Mouse (Mus musculus) G1E (cell line): Measurements from ENCODE around the gene Ttll9. TPM values are rescaled to one million over a fixed set of nuclear protein-coding genes. Genes with fewer than 3 reads are reported as not detected.

ENCODE experiments used
- ATAC-seq: 2 replicates; pipeline ENCODE4 v1.8.0; 2016; ENCODE audit warnings: mild to moderate bottlenecking; ENCODE audit not compliant: insufficient number of reproducible peaks, poor library complexity, low FRiP score, severe bottlenecking; ENCODE audit errors: extremely low read depth
- DNase-seq: peaks from one replicate; pipeline ENCODE4 v3.0.0; 2012; ENCODE audit warnings: low spot score
- H3K27me3 ChIP-seq: 2 replicates; pipeline ENCODE4 v1.6.1; 2012; ENCODE audit warnings: mild to moderate bottlenecking, low read length, inconsistent platforms; ENCODE audit not compliant: insufficient read depth
- H3K36me3 ChIP-seq: replicated peaks from 2 replicates; pipeline ENCODE3; 2012; ENCODE audit warnings: mild to moderate bottlenecking, inconsistent platforms
- H3K4me1 ChIP-seq: 2 replicates; pipeline ENCODE4 v1.6.1; 2012; ENCODE audit warnings: low read depth, low read length, inconsistent platforms, mixed read lengths; ENCODE audit not compliant: insufficient read depth
- H3K4me3 ChIP-seq: 2 replicates; pipeline ENCODE4 v1.5.1; 2012; ENCODE audit warnings: low read depth, mild to moderate bottlenecking, inconsistent platforms, low read length, moderate library complexity, mixed read lengths
- H3K9me3 ChIP-seq: replicated peaks from 2 replicates; pipeline ENCODE4 v1.6.1; 2012; ENCODE audit warnings: inconsistent platforms
- CTCF ChIP-seq: IDR thresholded peaks from 2 replicates; pipeline ENCODE4 v1.5.1; 2012; ENCODE audit warnings: low read depth, low read length, inconsistent platforms, mixed read lengths
- GATA1 ChIP-seq: IDR thresholded peaks from 2 replicates; pipeline ENCODE4 v1.6.1; 2012; ENCODE audit warnings: borderline replicate concordance, low read length, inconsistent platforms, mixed read lengths
- GATA2 ChIP-seq: IDR thresholded peaks from 2 replicates; pipeline ENCODE4 v1.6.1; 2012; ENCODE audit warnings: low read depth, low read length, inconsistent platforms, borderline replicate concordance
- POLR2AphosphoS5 ChIP-seq: IDR thresholded peaks from 2 replicates; pipeline ENCODE4 v1.6.1; 2012; ENCODE audit warnings: low read depth, low read length, inconsistent platforms; ENCODE audit not compliant: insufficient replicate concordance
- TAL1 ChIP-seq: conservative IDR thresholded peaks from 2 replicates; pipeline ENCODE4 v1.6.1; 2012; ENCODE audit warnings: low read depth, low read length, inconsistent platforms, mixed read lengths
- polyA plus RNA-seq: library from polyadenylated mRNA; stranded (reverse); fragments of >175 nt; gene quantifications from 2 replicates; pipeline ENCODE4 v1.2.3, GENCODE M21; 2012
- total RNA-seq, 2 experiments: library from RNA; stranded (forward) in 1 of 2; stranded (reverse) in 1 of 2; fragments of 200-1000 nt in 1 of 2; fragments of >200 nt in 1 of 2; fragmentation: Nextera tagmentation in 1 of 2; gene quantifications; 2 replicates each; pipeline ENCODE4 v1.2.3; 2014 to 2017

Gene Ttll9
- total and polyA plus RNA-seq, 3 experiments = not detected

DNA sequence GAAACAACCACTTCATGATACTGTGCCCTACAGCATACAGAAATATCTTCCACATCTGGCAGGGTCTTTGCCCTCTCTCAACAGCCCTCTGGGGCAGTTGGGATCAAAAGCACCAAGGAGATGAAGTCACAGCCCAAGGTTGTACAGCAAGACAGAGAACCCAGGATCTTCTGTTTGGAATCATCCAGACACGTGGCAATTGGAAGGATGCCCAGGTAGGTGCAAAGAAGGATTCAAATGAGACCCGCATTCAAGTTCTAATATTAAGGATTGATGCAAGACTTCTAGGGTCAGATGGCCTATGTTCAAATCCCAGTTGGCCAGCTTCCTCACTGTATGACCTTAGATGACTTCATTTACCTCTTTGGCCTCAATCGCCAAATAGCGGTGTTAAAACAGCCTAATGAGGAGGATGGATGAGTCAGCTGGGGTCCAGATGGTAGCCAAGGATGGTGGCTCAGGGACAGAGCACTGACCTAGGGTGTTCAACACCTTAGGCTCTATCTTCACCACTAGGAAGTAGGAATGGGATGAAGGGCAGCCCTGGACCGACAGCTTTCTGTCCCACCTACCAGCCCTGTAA lies 13.8 kb upstream of the Ttll9 start:
- no peak for DNase-seq
- Histone ChIP-seq H3K4me1 (no peaks in the 10 kb centered on the region), H3K36me3 (no peaks in the 10 kb centered on the region), H3K9me3 (no peaks in the 10 kb centered on the region), H3K27me3 (peaks cover 22% of the 10 kb centered on the region), H3K4me3 (no peak overlapping the region)
- TF ChIP-seq TAL1 = no peak
- no peak for TF ChIP-seq CTCF
- no peak for TF ChIP-seq POLR2AphosphoS5
- no peak for TF ChIP-seq GATA1
- TF ChIP-seq GATA2 = no peak
- no peak for ATAC-seq

DNA sequence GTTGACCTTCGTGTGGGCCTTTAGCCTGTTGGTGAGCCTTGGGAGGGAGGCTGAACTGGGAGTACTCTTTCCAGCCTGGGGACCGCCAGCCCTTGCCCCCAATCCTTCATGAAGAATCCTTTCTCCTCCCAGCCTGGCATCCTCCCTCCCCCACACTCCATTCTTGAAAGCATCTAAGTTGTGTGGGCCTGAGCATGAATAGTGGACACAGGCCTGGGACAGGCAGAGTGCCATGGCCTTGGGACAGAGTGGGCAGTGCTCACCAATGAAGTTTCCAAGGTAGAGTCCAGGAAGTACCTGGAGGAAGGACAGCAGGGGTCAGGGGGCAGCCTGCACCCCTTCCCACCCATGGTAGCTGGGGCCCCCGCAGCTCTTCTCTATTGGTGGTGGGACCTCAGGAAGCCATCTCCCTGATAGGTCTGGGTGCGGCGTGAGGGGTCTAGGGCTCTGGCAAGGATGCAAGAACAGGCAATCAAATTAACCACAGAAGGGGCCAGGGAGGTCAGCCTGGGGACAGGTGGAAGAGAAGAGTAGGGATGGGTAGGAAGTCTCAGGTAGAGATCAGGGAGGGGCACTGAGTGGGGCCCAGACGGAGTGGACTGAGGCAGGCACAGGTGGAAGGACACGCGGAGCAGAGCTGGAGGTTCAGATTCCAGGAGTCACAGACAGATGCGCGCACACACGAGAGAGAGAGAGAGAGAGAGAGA lies 11.8 kb upstream of the Ttll9 start:
- Histone ChIP-seq H3K4me3 (no peak overlapping the region), H3K36me3 (no peaks in the 10 kb centered on the region), H3K27me3 (peaks cover 19% of the 10 kb centered on the region), H3K4me1 (no peaks in the 10 kb centered on the region), H3K9me3 (no peaks in the 10 kb centered on the region)
- no peak for DNase-seq
- no peak for ATAC-seq
- no peak for TF ChIP-seq CTCF
- TF ChIP-seq GATA2 = no peak
- TF ChIP-seq POLR2AphosphoS5 = no peak
- no peak for TF ChIP-seq TAL1
- no peak for TF ChIP-seq GATA1

DNA sequence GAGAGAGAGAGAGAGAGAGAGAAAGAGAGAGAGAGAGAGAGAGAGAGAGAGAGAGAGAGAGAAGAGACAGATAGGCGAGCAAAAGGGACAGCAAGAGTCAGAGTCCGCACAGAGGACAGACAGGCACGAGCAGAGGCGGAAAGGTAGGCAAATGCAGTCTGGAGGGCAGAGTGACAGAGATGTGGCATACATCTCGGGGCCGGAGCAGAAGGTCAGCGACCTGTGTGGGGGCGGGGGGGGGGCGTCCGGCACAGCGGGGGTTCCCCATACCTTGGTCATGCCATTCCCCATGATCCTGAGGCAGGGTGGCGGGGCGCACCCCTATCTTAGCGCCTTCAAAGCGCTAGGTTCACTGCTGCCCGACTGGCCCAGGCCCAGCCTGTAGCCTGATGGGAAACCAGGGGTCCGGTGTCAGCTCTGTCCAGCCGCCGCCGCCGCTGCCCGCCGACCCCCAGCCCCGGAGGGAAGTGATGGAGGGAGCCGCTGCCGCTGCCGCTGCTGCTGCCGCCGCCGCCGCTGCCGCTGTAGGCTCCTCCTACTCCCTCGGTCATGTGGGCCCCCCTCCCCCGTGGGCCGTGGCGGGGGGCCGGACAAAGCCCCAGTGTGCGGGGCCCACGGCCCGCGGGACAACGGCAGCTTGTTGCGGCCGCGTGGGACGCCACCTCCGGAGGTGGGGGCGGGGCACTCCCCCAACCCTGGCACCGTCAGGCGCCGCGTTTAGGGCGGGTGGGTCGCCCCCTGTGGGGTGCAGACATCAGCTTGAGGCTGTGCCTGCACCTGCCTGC lies 11.0 kb upstream of the Ttll9 start, which contains the start of gene Dusp15:
Dusp15 (minus strand) TSS at position 634 of the 785 bp plus-strand sequence.
- no peak for DNase-seq
- TF ChIP-seq GATA2 = no peak
- TF ChIP-seq CTCF = no peak
- ATAC-seq = no peak
- Histone ChIP-seq H3K9me3 (no peaks in the 10 kb centered on the region), H3K27me3 (peaks cover 12% of the 10 kb centered on the region), H3K4me1 (no peaks in the 10 kb centered on the region), H3K36me3 (no peaks in the 10 kb centered on the region), H3K4me3 (no peak within 1 kb of the TSS)

DNA sequence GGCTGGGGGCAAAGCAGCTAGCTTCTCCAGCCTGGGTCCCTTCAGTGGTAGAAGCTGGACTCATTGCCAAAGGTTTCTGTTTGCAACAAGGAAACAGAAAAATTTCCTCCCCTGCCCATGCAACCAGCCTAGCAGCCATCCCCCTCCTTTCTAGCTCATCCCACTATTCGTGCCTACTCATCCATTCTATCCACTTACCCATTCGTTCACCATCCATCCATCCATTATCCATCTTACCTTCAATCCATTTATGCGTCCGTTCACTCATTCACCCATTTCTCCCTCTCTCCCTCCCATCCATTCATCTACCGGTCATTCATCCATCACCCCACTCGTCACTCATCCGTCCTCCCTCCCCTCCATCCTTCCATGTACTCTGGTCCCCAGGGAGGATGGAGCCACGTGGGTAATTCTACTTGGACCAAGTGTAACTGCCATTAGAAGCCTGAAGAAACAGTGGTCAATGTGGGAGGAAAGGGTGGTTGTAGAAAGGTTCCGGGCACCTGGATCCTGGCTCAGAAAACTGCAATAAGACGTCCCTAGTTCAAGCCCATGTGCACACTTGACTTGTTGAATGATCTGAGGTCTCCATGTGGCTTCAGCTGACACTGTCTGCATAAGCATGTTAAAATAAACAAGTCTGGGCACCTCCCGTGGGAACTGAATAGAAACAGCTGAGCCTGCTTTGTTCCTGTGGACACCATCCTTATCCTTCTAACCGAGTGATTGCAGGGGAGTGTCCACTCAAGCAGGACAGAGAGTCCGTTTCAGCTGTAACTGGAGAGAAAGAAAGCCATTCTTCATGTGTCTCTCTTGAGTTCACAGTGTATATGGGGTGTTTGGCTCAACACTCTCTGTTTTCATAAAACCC lies 10.2 kb upstream of the Ttll9 start:
- Histone ChIP-seq H3K27me3 (peaks cover 11% of the 10 kb centered on the region; the same call in 1 of the 2 replicates), H3K4me1 (no peaks in the 10 kb centered on the region), H3K36me3 (no peaks in the 10 kb centered on the region), H3K9me3 (no peaks in the 10 kb centered on the region), H3K4me3 (no peak overlapping the region)
- DNase-seq (no peak), ATAC-seq (no peak)
- no peak for TF ChIP-seq GATA2
- no peak for TF ChIP-seq CTCF
- no peak for TF ChIP-seq POLR2AphosphoS5
- TF ChIP-seq GATA1 = no peak
- no peak for TF ChIP-seq TAL1

DNA sequence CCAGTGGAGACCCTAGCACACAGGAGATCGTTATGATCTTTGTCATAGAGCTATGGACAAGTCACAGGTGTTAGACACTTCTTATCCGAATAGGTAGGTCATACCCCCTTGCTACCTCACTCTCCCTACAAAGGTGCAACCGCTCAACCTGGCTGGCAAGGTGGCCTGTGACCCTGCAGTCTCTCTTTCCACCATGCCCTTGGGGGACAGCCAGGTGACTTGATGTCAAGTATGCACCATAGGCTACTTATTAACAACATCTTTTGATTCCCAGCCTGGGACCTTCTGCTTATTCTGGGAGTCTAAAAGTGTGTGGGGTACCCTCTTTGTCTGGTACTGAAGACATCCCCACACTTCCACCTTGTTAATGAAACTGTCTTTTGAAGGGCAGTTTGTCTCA lies 4.2 kb upstream of the Ttll9 start:
- no peaks in the 10 kb centered on the region for H3K36me3 ChIP-seq
- H3K27me3 ChIP-seq = peaks cover 4% of the 10 kb centered on the region; the same call in 1 of the 2 replicates

DNA sequence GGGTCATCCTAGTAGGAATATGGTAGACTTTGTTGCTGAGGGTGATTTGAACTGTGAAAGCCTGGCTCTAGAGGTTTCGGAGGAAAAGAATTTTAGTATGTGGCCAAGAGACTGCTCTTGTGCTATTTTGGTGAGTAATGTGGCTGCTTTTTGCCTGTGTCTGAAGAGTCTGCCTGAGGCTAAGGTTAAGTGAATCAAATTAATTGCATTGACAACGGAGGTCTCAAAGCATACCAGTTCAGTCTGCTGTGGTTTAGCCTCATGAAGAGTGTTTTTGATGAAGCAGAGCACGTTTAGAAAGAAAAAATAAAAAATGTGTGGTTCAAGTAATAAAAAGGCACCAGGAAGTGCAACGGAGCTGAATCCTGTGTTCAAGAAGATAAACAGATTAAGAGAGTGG lies 3.3 kb downstream of the Ttll9 start:
- Histone ChIP-seq H3K36me3 (no peaks in the 10 kb centered on the region), H3K9me3 (peaks cover 9% of the 10 kb centered on the region), H3K27me3 (no peaks in the 10 kb centered on the region; the same call in 1 of the 2 replicates), H3K4me1 (no peaks in the 10 kb centered on the region), H3K4me3 (no peak overlapping the region)
- DNase-seq (no peak), ATAC-seq (no peak)
- no peak for TF ChIP-seq GATA2
- TF ChIP-seq TAL1 = no peak
- TF ChIP-seq POLR2AphosphoS5 = no peak
- no peak for TF ChIP-seq GATA1
- TF ChIP-seq CTCF = no peak

More for the DNA sequence above, 4.2 kb upstream of the Ttll9 start:
- Histone ChIP-seq H3K9me3 (peaks cover 5% of the 10 kb centered on the region; the same call in 1 of the 2 replicates), H3K4me3 (no peak overlapping the region), H3K4me1 (no peaks in the 10 kb centered on the region)
- no peak for DNase-seq
- TF ChIP-seq TAL1 = no peak
- no peak for TF ChIP-seq GATA2
- no peak for TF ChIP-seq CTCF
- no peak for TF ChIP-seq GATA1
- no peak for TF ChIP-seq POLR2AphosphoS5
- ATAC-seq = no peak
